Mouse (Mus musculus): ENCODE data around the gene Lbp. TPM values are rescaled to one million over a fixed set of nuclear protein-coding genes. Genes with fewer than 3 reads are reported as not detected.

Gene Lbp
- total and polyA plus RNA-seq, 2 experiments from 2014 or later = 12.8 to 14.0 TPM

- TF ChIP-seq CTCF (IDR thresholded peaks at IDR 0.05; ENCODE audit: low read depth) (no peak), EP300 (IDR thresholded peaks at IDR 0.05; ENCODE audit: low read depth) (no peak)
- ATAC-seq (ENCODE audit: insufficient read depth, low read depth) = no peak
- H3K27ac ChIP-seq (ENCODE audit: low read depth) = no peak overlapping the region
- H3K9ac ChIP-seq (replicated peaks; ENCODE audit: low read depth, low read length) = no peak overlapping the region
- no peaks in the 10 kb centered on the region for H3K36me3 ChIP-seq (replicated peaks; ENCODE audit: control insufficient read depth, insufficient read depth, low read length)
- no peaks in the 10 kb centered on the region for H3K27me3 ChIP-seq (ENCODE audit: control insufficient read depth, insufficient read depth, low read length)
- 74% methylated on average over 5 of the region's 5 CpGs for WGBS
- H3K4me1 ChIP-seq (ENCODE audit: control insufficient read depth, insufficient read depth) = no peaks in the 10 kb centered on the region
- no peak for DNase-seq (ENCODE audit: low spot score)
- H3K4me2 ChIP-seq (ENCODE audit: low read depth, low read length) = no peak overlapping the region
- H3K4me3 ChIP-seq (ENCODE audit: low read depth, low read length) = no peak overlapping the region
- no peaks in the 10 kb centered on the region for H3K9me3 ChIP-seq (replicated peaks; ENCODE audit: control insufficient read depth, low read length)
These were observed 37.2 kb downstream of the Lbp start for GRCm38 (mm10) chr2:158343495-158343894.

- Histone ChIP-seq H3K4me1 (ENCODE audit: control insufficient read depth, insufficient read depth) (no peaks in the 10 kb centered on the region), H3K9ac (replicated peaks; ENCODE audit: low read depth, low read length) (no peak overlapping the region), H3K36me3 (replicated peaks; ENCODE audit: control insufficient read depth, insufficient read depth, low read length) (no peaks in the 10 kb centered on the region), H3K27me3 (ENCODE audit: control insufficient read depth, insufficient read depth, low read length) (no peaks in the 10 kb centered on the region), H3K9me3 (replicated peaks; ENCODE audit: control insufficient read depth, low read length) (no peaks in the 10 kb centered on the region), H3K4me3 (ENCODE audit: low read depth, low read length) (no peak overlapping the region), H3K27ac (ENCODE audit: low read depth) (no peak overlapping the region), H3K4me2 (ENCODE audit: low read depth, low read length) (no peak overlapping the region)
- 65% methylated on average over 6 of the region's 6 CpGs for WGBS
- DNase-seq (ENCODE audit: low spot score) (no peak), ATAC-seq (ENCODE audit: insufficient read depth, low read depth) (no peak)
- TF ChIP-seq EP300 (IDR thresholded peaks at IDR 0.05; ENCODE audit: low read depth) = no peak
- no peak for TF ChIP-seq CTCF (IDR thresholded peaks at IDR 0.05; ENCODE audit: low read depth)
These were observed 40.2 kb downstream of the Lbp start for GRCm38 (mm10) chr2:158346467-158346866.

GRCm38 (mm10) chr2:158347868-158348267, 41.6 kb downstream of the Lbp start:
- peak; percentile 49; the same call in 1 of the 2 replicates for ATAC-seq (ENCODE audit: insufficient read depth, low read depth)
- WGBS = under 1% methylated on average over 6 of the region's 6 CpGs
- Histone ChIP-seq H3K4me3 (ENCODE audit: low read depth, low read length) (no peak overlapping the region), H3K9ac (replicated peaks; ENCODE audit: low read depth, low read length) (no peak overlapping the region), H3K4me1 (ENCODE audit: control insufficient read depth, insufficient read depth) (no peaks in the 10 kb centered on the region), H3K9me3 (replicated peaks; ENCODE audit: control insufficient read depth, low read length) (no peaks in the 10 kb centered on the region), H3K36me3 (replicated peaks; ENCODE audit: control insufficient read depth, insufficient read depth, low read length) (no peaks in the 10 kb centered on the region), H3K4me2 (ENCODE audit: low read depth, low read length) (no peak overlapping the region), H3K27ac (ENCODE audit: low read depth) (no peak overlapping the region), H3K27me3 (ENCODE audit: control insufficient read depth, insufficient read depth, low read length) (no peaks in the 10 kb centered on the region)
- peak; percentile 55 for DNase-seq (ENCODE audit: low spot score)
- peak; percentile 82 for TF ChIP-seq CTCF (IDR thresholded peaks at IDR 0.05; ENCODE audit: low read depth)
- no peak for TF ChIP-seq EP300 (IDR thresholded peaks at IDR 0.05; ENCODE audit: low read depth)

GRCm38 (mm10) chr2:158352801-158353520, 46.7 kb downstream of the Lbp start:
- H3K4me2 ChIP-seq (ENCODE audit: low read depth, low read length) = no peak overlapping the region
- no peak overlapping the region for H3K27ac ChIP-seq (ENCODE audit: low read depth)
- no peaks in the 10 kb centered on the region for H3K27me3 ChIP-seq (ENCODE audit: control insufficient read depth, insufficient read depth, low read length)
- H3K36me3 ChIP-seq (replicated peaks; ENCODE audit: control insufficient read depth, insufficient read depth, low read length) = peaks cover 42% of the 10 kb centered on the region
- H3K4me3 ChIP-seq (ENCODE audit: low read depth, low read length) = no peak overlapping the region
- TF ChIP-seq EP300 (IDR thresholded peaks at IDR 0.05; ENCODE audit: low read depth) (no peak), CTCF (IDR thresholded peaks at IDR 0.05; ENCODE audit: low read depth) (no peak)
- DNase-seq (ENCODE audit: low spot score) = no peak
- H3K9ac ChIP-seq (replicated peaks; ENCODE audit: low read depth, low read length) = no peak overlapping the region
- 75% methylated on average over 3 of the region's 3 CpGs for WGBS
- no peaks in the 10 kb centered on the region for H3K9me3 ChIP-seq (replicated peaks; ENCODE audit: control insufficient read depth, low read length)
- no peaks in the 10 kb centered on the region for H3K4me1 ChIP-seq (ENCODE audit: control insufficient read depth, insufficient read depth)
- ATAC-seq (ENCODE audit: insufficient read depth, low read depth) = no peak

- 71% methylated on average over 7 of the region's 7 CpGs for WGBS
- Histone ChIP-seq H3K36me3 (replicated peaks; ENCODE audit: control insufficient read depth, insufficient read depth, low read length) (peaks cover 58% of the 10 kb centered on the region), H3K9me3 (replicated peaks; ENCODE audit: control insufficient read depth, low read length) (no peaks in the 10 kb centered on the region)
These were observed 48.2 kb downstream of the Lbp start for GRCm38 (mm10) chr2:158354348-158355114.

More at GRCm38 (mm10) chr2:158354348-158355114, 48.2 kb downstream of the Lbp start:
- Histone ChIP-seq H3K4me3 (ENCODE audit: low read depth, low read length) (no peak overlapping the region), H3K27ac (ENCODE audit: low read depth) (no peak overlapping the region), H3K9ac (replicated peaks; ENCODE audit: low read depth, low read length) (no peak overlapping the region), H3K27me3 (ENCODE audit: control insufficient read depth, insufficient read depth, low read length) (no peaks in the 10 kb centered on the region), H3K4me2 (ENCODE audit: low read depth, low read length) (no peak overlapping the region), H3K4me1 (ENCODE audit: control insufficient read depth, insufficient read depth) (no peaks in the 10 kb centered on the region)
- ATAC-seq (ENCODE audit: insufficient read depth, low read depth) (no peak), DNase-seq (ENCODE audit: low spot score) (no peak)
- TF ChIP-seq CTCF (IDR thresholded peaks at IDR 0.05; ENCODE audit: low read depth) (no peak), EP300 (IDR thresholded peaks at IDR 0.05; ENCODE audit: low read depth) (no peak)
